Mouse (Mus musculus): Measurements from ENCODE around the gene Siglece. TPM values are rescaled to one million over a fixed set of nuclear protein-coding genes. Genes with fewer than 3 reads are reported as not detected.
"Not testable (repeated sequence)": the region's sequence is repeated elsewhere in the genome, so short reads cannot be mapped to it uniquely, and the experiment has no call there.

Siglece gene
- total and polyA plus RNA-seq, 3 experiments = 0.23 TPM; not detected in 2

GRCm38 (mm10) chr7:43685088-43685487 is 25.1 kb upstream of the Siglece start:
- no peak overlapping the region for H3K27ac ChIP-seq (ENCODE audit: insufficient read depth, low read depth)
- H3K79me2 ChIP-seq (replicated peaks; ENCODE audit: control insufficient read depth, extremely low read depth, insufficient read depth, poor library complexity, severe bottlenecking) = no peaks in the 10 kb centered on the region
- peak overlapping the region; percentile 16; the same call in 1 of the 2 replicates for H3K4me2 ChIP-seq (ENCODE audit: insufficient read depth, low read depth, poor library complexity, severe bottlenecking)
- no peaks in the 10 kb centered on the region for H3K9me3 ChIP-seq (replicated peaks; ENCODE audit: low read length)
- TF ChIP-seq RAD21 (IDR thresholded peaks at IDR 0.05; ENCODE audit: low read depth, low read length) (no peak), MAZ (IDR thresholded peaks at IDR 0.05; ENCODE audit: low read depth, low read length) (no peak), BHLHE40 (IDR thresholded peaks at IDR 0.05; ENCODE audit: low read depth, low read length) (no peak), CHD1 (IDR thresholded peaks at IDR 0.05; ENCODE audit: low read depth, low read length) (no peak), PAX5 (IDR thresholded peaks at IDR 0.05; ENCODE audit: low read length) (no peak), EP300 (IDR thresholded peaks at IDR 0.05; ENCODE audit: low read length) (no peak), MXI1 (IDR thresholded peaks at IDR 0.05; ENCODE audit: low read depth, low read length) (no peak), ZKSCAN1 (IDR thresholded peaks at IDR 0.05; ENCODE audit: borderline replicate concordance, low read depth, low read length) (no peak), ZMIZ1 (IDR thresholded peaks at IDR 0.05; ENCODE audit: low read depth, low read length) (no peak), CHD2 (IDR thresholded peaks at IDR 0.05; ENCODE audit: low read length) (no peak)
- H3K9ac ChIP-seq (ENCODE audit: insufficient read depth, low read depth) = no peak overlapping the region
- DNase-seq (ENCODE audit: extremely low read depth) = no peak
- H3K27me3 ChIP-seq (replicated peaks) = peaks cover 51% of the 10 kb centered on the region
- H3K4me1 ChIP-seq (ENCODE audit: control insufficient read depth in 1 of 2, insufficient read depth in 2 of 2) = peaks cover 0 to 4% of the 10 kb centered on the region in 2 experiments; a peak in 1 of 4 replicates
- H3K36me3 ChIP-seq (replicated peaks in 1 of 2; ENCODE audit: control insufficient read depth in 1 of 2, insufficient read depth in 1 of 2, low read length in 1 of 2) = no peaks in the 10 kb centered on the region
- H3K4me3 ChIP-seq (replicated peaks in 1 of 3; ENCODE audit: low read depth in 2 of 3, low read length in 2 of 3, poor library complexity in 1 of 3) = no peak overlapping the region
- dilution Hi-C loops (cut with MboI; ENCODE audit: extremely low pct_ligation_motif_present, extremely low pct_unique_long_range_greater_than_20kb, low sequenced_read_pairs) = no loop called here
- in situ Hi-C loops (cut with MboI; ENCODE audit: low pct_ligation_motif_present, low pct_unique_long_range_greater_than_20kb, low sequenced_read_pairs) = loop anchor here (10.0 kb wide), 1 partner anchor 210 kb away; no protein-coding TSS in a partner anchor

- H3K36me3 ChIP-seq (replicated peaks in 1 of 2; ENCODE audit: control insufficient read depth in 1 of 2, insufficient read depth in 1 of 2, low read length in 1 of 2); H3K9me3 ChIP-seq (replicated peaks; ENCODE audit: low read length); H3K27ac ChIP-seq (ENCODE audit: insufficient read depth, low read depth); H3K4me2 ChIP-seq (ENCODE audit: insufficient read depth, low read depth, poor library complexity, severe bottlenecking); H3K9ac ChIP-seq (ENCODE audit: insufficient read depth, low read depth); DNase-seq (ENCODE audit: extremely low read depth); H3K79me2 ChIP-seq (replicated peaks; ENCODE audit: control insufficient read depth, extremely low read depth, insufficient read depth, poor library complexity, severe bottlenecking); H3K4me1 ChIP-seq (ENCODE audit: control insufficient read depth in 1 of 2, insufficient read depth in 2 of 2); dilution Hi-C loops (cut with MboI; ENCODE audit: extremely low pct_ligation_motif_present, extremely low pct_unique_long_range_greater_than_20kb, low sequenced_read_pairs); H3K4me3 ChIP-seq (replicated peaks in 1 of 3; ENCODE audit: low read depth in 2 of 3, low read length in 2 of 3, poor library complexity in 1 of 3): not testable (repeated sequence)
- H3K27me3 ChIP-seq (replicated peaks) = peaks cover 30% of the 10 kb centered on the region
- TF ChIP-seq RAD21 (IDR thresholded peaks at IDR 0.05; ENCODE audit: low read depth, low read length) (peak; percentile 18), CTCF (conservative IDR thresholded peaks at IDR 0.05 in 1 of 2, IDR thresholded peaks at IDR 0.05 in 1 of 2; ENCODE audit: low read depth in 2 of 2, low read length in 2 of 2) (peak in 1 of 2 experiments; percentile 38; a peak in 2 of 4 replicates), SMC3 (IDR thresholded peaks at IDR 0.05; ENCODE audit: low read depth, low read length) (peak; percentile 23; the same call in 1 of the 2 replicates)
- in situ Hi-C loops (cut with MboI; ENCODE audit: low pct_ligation_motif_present, low pct_unique_long_range_greater_than_20kb, low sequenced_read_pairs) = loop anchor here (5.0 to 10.0 kb wide), 2 partner anchors 100 to 212 kb away; partner anchors contain the start of gene Klk10
Measured at GRCm38 (mm10) chr7:43682511-43682910, 22.6 kb upstream of the Siglece start.

GRCm38 (mm10) chr7:43680960-43681359 is 21.0 kb upstream of the Siglece start:
- H3K9me3 ChIP-seq (replicated peaks; ENCODE audit: low read length) = peaks cover 10% of the 10 kb centered on the region
- H3K27me3 ChIP-seq (replicated peaks) = peaks cover 24% of the 10 kb centered on the region
- TF ChIP-seq RAD21 (IDR thresholded peaks at IDR 0.05; ENCODE audit: low read depth, low read length) = peak; percentile 71
- TF ChIP-seq CTCF (conservative IDR thresholded peaks at IDR 0.05 in 1 of 2, IDR thresholded peaks at IDR 0.05 in 1 of 2; ENCODE audit: low read depth in 2 of 2, low read length in 2 of 2) = peak; percentile 43 to 80; a peak in 3 of 4 replicates
- TF ChIP-seq CHD2 (IDR thresholded peaks at IDR 0.05; ENCODE audit: low read length) = no peak
- peak; percentile 61 for TF ChIP-seq SMC3 (IDR thresholded peaks at IDR 0.05; ENCODE audit: low read depth, low read length)
- TF ChIP-seq PAX5 (IDR thresholded peaks at IDR 0.05; ENCODE audit: low read length) = no peak
- no peak overlapping the region for H3K27ac ChIP-seq (ENCODE audit: insufficient read depth, low read depth)
- H3K4me2 ChIP-seq (ENCODE audit: insufficient read depth, low read depth, poor library complexity, severe bottlenecking) = no peak overlapping the region
- no peaks in the 10 kb centered on the region for H3K79me2 ChIP-seq (replicated peaks; ENCODE audit: control insufficient read depth, extremely low read depth, insufficient read depth, poor library complexity, severe bottlenecking)
- DNase-seq (ENCODE audit: extremely low read depth) = peak; percentile 53
- peaks cover 17 to 24% of the 10 kb centered on the region in 2 experiments for H3K36me3 ChIP-seq (replicated peaks in 1 of 2; ENCODE audit: control insufficient read depth in 1 of 2, insufficient read depth in 1 of 2, low read length in 1 of 2)
- in situ Hi-C loops (cut with MboI; ENCODE audit: low pct_ligation_motif_present, low pct_unique_long_range_greater_than_20kb, low sequenced_read_pairs) (loop anchor here (5.0 to 10.0 kb wide), 2 partner anchors 101 to 214 kb away; partner anchors contain the start of gene Klk10), dilution Hi-C loops (cut with MboI; ENCODE audit: extremely low pct_ligation_motif_present, extremely low pct_unique_long_range_greater_than_20kb, low sequenced_read_pairs) (no loop called here)
- no peak overlapping the region for H3K9ac ChIP-seq (ENCODE audit: insufficient read depth, low read depth)
- no peak overlapping the region for H3K4me3 ChIP-seq (replicated peaks in 1 of 3; ENCODE audit: low read depth in 2 of 3, low read length in 2 of 3, poor library complexity in 1 of 3)
- H3K4me1 ChIP-seq (ENCODE audit: control insufficient read depth in 1 of 2, insufficient read depth in 2 of 2) = peaks cover 0 to 4% of the 10 kb centered on the region in 2 experiments; a peak in 1 of 4 replicates

All from CH12.LX (cell line).